Mouse (Mus musculus): ENCODE data around the gene Rasgef1a. TPM values are rescaled to one million over a fixed set of nuclear protein-coding genes. Genes with fewer than 3 reads are reported as not detected.

Gene Rasgef1a
- polyA plus RNA-seq, 1 experiment from 2014 or later: 0.13 TPM

GRCm38 (mm10) chr6:118082384-118082783 lies 71.1 kb downstream of the Rasgef1a start:
- Histone ChIP-seq H3K4me2 (ENCODE audit: low read depth) (no peak overlapping the region), H3K4me3 (ENCODE audit: low read depth, low read length) (no peak overlapping the region), H3K27me3 (ENCODE audit: control insufficient read depth, insufficient read depth, low read length) (no peaks in the 10 kb centered on the region), H3K4me1 (ENCODE audit: control insufficient read depth, insufficient read depth, low read length) (no peaks in the 10 kb centered on the region), H3K9me3 (ENCODE audit: control insufficient read depth, low read length) (no peaks in the 10 kb centered on the region), H3K9ac (ENCODE audit: low read length) (no peak overlapping the region), H3K36me3 (ENCODE audit: control insufficient read depth, insufficient read depth, low read length) (no peaks in the 10 kb centered on the region), H3K27ac (ENCODE audit: low read depth, low read length) (no peak overlapping the region)
- DNase-seq (ENCODE audit: low spot score) (no peak), ATAC-seq (ENCODE audit: insufficient read depth, low FRiP score, low TSS enrichment) (no peak)
- WGBS: 78% methylated on average over 3 of the region's 3 CpGs

- H3K36me3 ChIP-seq (ENCODE audit: control insufficient read depth, insufficient read depth, low read length): no peaks in the 10 kb centered on the region
- no peak for ATAC-seq (ENCODE audit: insufficient read depth, low FRiP score, low TSS enrichment)
- no peak for DNase-seq (ENCODE audit: low spot score)
- no peak overlapping the region for H3K27ac ChIP-seq (ENCODE audit: low read depth, low read length)
- H3K4me3 ChIP-seq (ENCODE audit: low read depth, low read length): no peak overlapping the region
- H3K4me2 ChIP-seq (ENCODE audit: low read depth): no peak overlapping the region
- no peak overlapping the region for H3K9ac ChIP-seq (ENCODE audit: low read length)
- no peaks in the 10 kb centered on the region for H3K27me3 ChIP-seq (ENCODE audit: control insufficient read depth, insufficient read depth, low read length)
- WGBS: 82% methylated on average over 6 of the region's 6 CpGs
- no peaks in the 10 kb centered on the region for H3K4me1 ChIP-seq (ENCODE audit: control insufficient read depth, insufficient read depth, low read length)
- H3K9me3 ChIP-seq (ENCODE audit: control insufficient read depth, low read length): no peaks in the 10 kb centered on the region
Measured at GRCm38 (mm10) chr6:118083608-118084007, 72.4 kb downstream of the Rasgef1a start.

GRCm38 (mm10) chr6:118084596-118084995 lies 73.4 kb downstream of the Rasgef1a start:
- no peaks in the 10 kb centered on the region for H3K36me3 ChIP-seq (ENCODE audit: control insufficient read depth, insufficient read depth, low read length)
- H3K27ac ChIP-seq (ENCODE audit: low read depth, low read length): no peak overlapping the region
- no peak overlapping the region for H3K9ac ChIP-seq (ENCODE audit: low read length)
- DNase-seq (ENCODE audit: low spot score) (no peak), ATAC-seq (ENCODE audit: insufficient read depth, low FRiP score, low TSS enrichment) (no peak)
- H3K9me3 ChIP-seq (ENCODE audit: control insufficient read depth, low read length): no peaks in the 10 kb centered on the region
- no peaks in the 10 kb centered on the region for H3K4me1 ChIP-seq (ENCODE audit: control insufficient read depth, insufficient read depth, low read length)
- H3K27me3 ChIP-seq (ENCODE audit: control insufficient read depth, insufficient read depth, low read length): no peaks in the 10 kb centered on the region
- H3K4me2 ChIP-seq (ENCODE audit: low read depth): no peak overlapping the region
- H3K4me3 ChIP-seq (ENCODE audit: low read depth, low read length): no peak overlapping the region
- 89% methylated on average over 8 of the region's 8 CpGs for WGBS

- no peaks in the 10 kb centered on the region for H3K4me1 ChIP-seq (ENCODE audit: control insufficient read depth, insufficient read depth, low read length)
- H3K4me3 ChIP-seq (ENCODE audit: low read depth, low read length): no peak overlapping the region
- no peaks in the 10 kb centered on the region for H3K27me3 ChIP-seq (ENCODE audit: control insufficient read depth, insufficient read depth, low read length)
- DNase-seq (ENCODE audit: low spot score): no peak
- no peak for ATAC-seq (ENCODE audit: insufficient read depth, low FRiP score, low TSS enrichment)
- no peak overlapping the region for H3K27ac ChIP-seq (ENCODE audit: low read depth, low read length)
- H3K9me3 ChIP-seq (ENCODE audit: control insufficient read depth, low read length): no peaks in the 10 kb centered on the region
- no peaks in the 10 kb centered on the region for H3K36me3 ChIP-seq (ENCODE audit: control insufficient read depth, insufficient read depth, low read length)
- WGBS: 64% methylated on average over 8 of the region's 8 CpGs
- no peak overlapping the region for H3K9ac ChIP-seq (ENCODE audit: low read length)
- H3K4me2 ChIP-seq (ENCODE audit: low read depth): no peak overlapping the region
Measured at GRCm38 (mm10) chr6:118087955-118088354, 76.7 kb downstream of the Rasgef1a start.

- no peak for DNase-seq (ENCODE audit: low spot score)
- 83% methylated on average over 17 of the region's 17 CpGs for WGBS
- Histone ChIP-seq H3K9ac (ENCODE audit: low read length) (no peak overlapping the region), H3K4me3 (ENCODE audit: low read depth, low read length) (no peak overlapping the region), H3K27me3 (ENCODE audit: control insufficient read depth, insufficient read depth, low read length) (no peaks in the 10 kb centered on the region), H3K4me2 (ENCODE audit: low read depth) (no peak overlapping the region), H3K4me1 (ENCODE audit: control insufficient read depth, insufficient read depth, low read length) (no peaks in the 10 kb centered on the region), H3K36me3 (ENCODE audit: control insufficient read depth, insufficient read depth, low read length) (no peaks in the 10 kb centered on the region), H3K27ac (ENCODE audit: low read depth, low read length) (no peak overlapping the region), H3K9me3 (ENCODE audit: control insufficient read depth, low read length) (no peaks in the 10 kb centered on the region)
- no peak for ATAC-seq (ENCODE audit: insufficient read depth, low FRiP score, low TSS enrichment)
Measured at GRCm38 (mm10) chr6:118088750-118089440, 77.7 kb downstream of the Rasgef1a start.

- H3K27ac ChIP-seq (ENCODE audit: low read depth, low read length): no peak overlapping the region
- no peak overlapping the region for H3K4me3 ChIP-seq (ENCODE audit: low read depth, low read length)
- no peaks in the 10 kb centered on the region for H3K36me3 ChIP-seq (ENCODE audit: control insufficient read depth, insufficient read depth, low read length)
- H3K4me1 ChIP-seq (ENCODE audit: control insufficient read depth, insufficient read depth, low read length): no peaks in the 10 kb centered on the region
- H3K9me3 ChIP-seq (ENCODE audit: control insufficient read depth, low read length): no peaks in the 10 kb centered on the region
- H3K27me3 ChIP-seq (ENCODE audit: control insufficient read depth, insufficient read depth, low read length): no peaks in the 10 kb centered on the region
- H3K9ac ChIP-seq (ENCODE audit: low read length): no peak overlapping the region
- H3K4me2 ChIP-seq (ENCODE audit: low read depth): no peak overlapping the region
- 89% methylated on average over 9 of the region's 9 CpGs for WGBS
- DNase-seq (ENCODE audit: low spot score) (no peak), ATAC-seq (ENCODE audit: insufficient read depth, low FRiP score, low TSS enrichment) (no peak)
Measured at GRCm38 (mm10) chr6:118090827-118091226, 79.6 kb downstream of the Rasgef1a start.

- no peak overlapping the region for H3K9ac ChIP-seq (ENCODE audit: low read length)
- no peaks in the 10 kb centered on the region for H3K4me1 ChIP-seq (ENCODE audit: control insufficient read depth, insufficient read depth, low read length)
- no peak overlapping the region for H3K27ac ChIP-seq (ENCODE audit: low read depth, low read length)
- H3K4me3 ChIP-seq (ENCODE audit: low read depth, low read length): no peak overlapping the region
- no peaks in the 10 kb centered on the region for H3K36me3 ChIP-seq (ENCODE audit: control insufficient read depth, insufficient read depth, low read length)
- WGBS: 80% methylated on average over 8 of the region's 8 CpGs
- no peaks in the 10 kb centered on the region for H3K9me3 ChIP-seq (ENCODE audit: control insufficient read depth, low read length)
- H3K4me2 ChIP-seq (ENCODE audit: low read depth): no peak overlapping the region
- no peak for DNase-seq (ENCODE audit: low spot score)
- ATAC-seq (ENCODE audit: insufficient read depth, low FRiP score, low TSS enrichment): no peak
- no peaks in the 10 kb centered on the region for H3K27me3 ChIP-seq (ENCODE audit: control insufficient read depth, insufficient read depth, low read length)
Measured at GRCm38 (mm10) chr6:118097765-118098365, 86.6 kb downstream of the Rasgef1a start.

GRCm38 (mm10) chr6:118099311-118099802 lies 88.1 kb downstream of the Rasgef1a start:
- WGBS: 32% methylated on average over 2 of the region's 2 CpGs
- H3K4me3 ChIP-seq (ENCODE audit: low read depth, low read length): no peak overlapping the region
- ATAC-seq (ENCODE audit: insufficient read depth, low FRiP score, low TSS enrichment): no peak
- H3K9ac ChIP-seq (ENCODE audit: low read length): no peak overlapping the region
- H3K4me2 ChIP-seq (ENCODE audit: low read depth): no peak overlapping the region
- no peaks in the 10 kb centered on the region for H3K9me3 ChIP-seq (ENCODE audit: control insufficient read depth, low read length)
- H3K36me3 ChIP-seq (ENCODE audit: control insufficient read depth, insufficient read depth, low read length): no peaks in the 10 kb centered on the region
- H3K27me3 ChIP-seq (ENCODE audit: control insufficient read depth, insufficient read depth, low read length): no peaks in the 10 kb centered on the region
- no peaks in the 10 kb centered on the region for H3K4me1 ChIP-seq (ENCODE audit: control insufficient read depth, insufficient read depth, low read length)
- no peak overlapping the region for H3K27ac ChIP-seq (ENCODE audit: low read depth, low read length)
- DNase-seq (ENCODE audit: low spot score): no peak

- Histone ChIP-seq H3K27me3 (ENCODE audit: control insufficient read depth, insufficient read depth, low read length) (no peaks in the 10 kb centered on the region), H3K4me2 (ENCODE audit: low read depth) (no peak overlapping the region), H3K9me3 (ENCODE audit: control insufficient read depth, low read length) (no peaks in the 10 kb centered on the region), H3K27ac (ENCODE audit: low read depth, low read length) (no peak overlapping the region), H3K36me3 (ENCODE audit: control insufficient read depth, insufficient read depth, low read length) (no peaks in the 10 kb centered on the region), H3K9ac (ENCODE audit: low read length) (no peak overlapping the region), H3K4me3 (ENCODE audit: low read depth, low read length) (no peak overlapping the region), H3K4me1 (ENCODE audit: control insufficient read depth, insufficient read depth, low read length) (no peaks in the 10 kb centered on the region)
- 63% methylated on average over 1 of the region's 1 CpGs for WGBS
- no peak for DNase-seq (ENCODE audit: low spot score)
- ATAC-seq (ENCODE audit: insufficient read depth, low FRiP score, low TSS enrichment): no peak
Measured at GRCm38 (mm10) chr6:118111810-118112209, 100.6 kb downstream of the Rasgef1a start.

Data from neural tube, embryonic 11.5 days (tissue).